Mouse (Mus musculus): ENCODE measurements around the gene Nr1h4.

The Nr1h4 gene

DNA sequence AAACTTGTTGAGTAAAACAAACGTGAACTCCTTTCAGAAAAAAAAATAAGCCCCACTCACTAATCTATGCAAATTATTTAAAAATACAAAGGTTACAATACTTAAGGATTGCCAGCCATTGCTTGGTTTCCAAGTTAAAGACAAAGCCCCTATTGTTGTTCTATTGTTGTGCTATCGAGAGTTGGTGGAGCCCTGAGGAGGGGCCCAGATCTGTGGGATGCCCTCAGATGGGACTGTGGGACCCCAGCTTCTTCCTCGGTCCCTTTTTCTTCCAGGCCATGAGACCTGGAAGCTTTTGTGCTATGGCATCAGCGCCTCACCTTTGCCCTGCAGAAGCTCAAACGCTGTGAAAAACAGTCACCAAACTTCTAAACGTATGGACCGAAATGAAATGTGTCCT lies 51.7 kb downstream of the Nr1h4 start:
- DNase-seq (ENCODE audit: low spot score), result no peak

DNA sequence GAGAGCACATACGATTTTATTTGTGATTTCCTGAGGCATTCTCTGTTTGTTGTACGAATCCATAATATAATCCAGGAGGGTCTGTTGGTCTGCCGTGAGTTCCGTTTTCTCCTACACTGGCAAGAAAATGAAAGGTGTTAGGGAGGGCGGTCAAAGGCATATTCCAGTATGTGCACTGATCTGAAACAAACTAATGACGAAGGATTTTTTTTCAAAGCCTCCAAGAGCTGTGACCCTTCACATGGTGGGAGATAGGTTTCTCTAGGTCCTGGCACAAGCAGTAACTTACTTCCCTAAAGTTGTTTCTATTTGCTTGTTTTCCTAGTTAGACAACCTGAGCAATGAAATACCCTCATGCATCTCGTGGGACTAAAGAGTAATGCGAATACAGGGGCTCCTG lies 54.6 kb downstream of the Nr1h4 start:
- DNase-seq (ENCODE audit: low spot score), result no peak

DNA sequence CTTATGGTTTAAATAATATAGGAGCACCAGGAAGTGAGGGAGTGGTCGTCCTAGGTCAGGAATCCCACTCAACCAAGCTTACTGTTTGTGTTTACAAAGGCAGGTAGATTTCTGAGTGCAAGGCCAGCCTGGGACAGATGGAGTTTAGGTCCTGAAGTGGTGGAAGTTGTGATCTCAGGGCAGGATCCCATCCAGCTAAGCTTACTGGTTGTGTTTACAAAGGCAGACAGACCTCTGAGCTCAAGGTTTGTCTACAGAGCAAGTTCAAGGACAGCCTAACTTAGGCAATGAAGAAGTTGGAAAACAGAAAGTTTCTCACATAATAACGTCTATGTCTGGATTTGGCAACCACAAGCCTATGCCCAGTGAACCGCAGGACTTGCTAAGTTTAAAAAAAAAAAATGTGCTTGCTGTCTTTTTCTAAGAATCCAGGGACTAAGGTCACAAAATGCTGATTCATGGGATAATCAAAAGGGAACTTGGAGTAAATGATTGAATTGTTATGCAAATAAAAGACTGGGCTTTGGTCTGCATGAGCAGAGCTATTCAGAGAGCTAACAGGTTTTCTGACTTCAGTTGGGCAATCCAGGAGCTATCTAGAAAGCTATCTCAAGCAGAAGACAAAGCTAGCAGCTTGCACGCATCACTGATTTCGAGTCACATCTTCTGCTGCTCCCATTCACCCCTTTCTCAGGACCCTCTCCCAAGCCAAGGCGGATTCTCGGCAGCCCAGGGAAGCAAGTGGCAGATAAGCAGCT lies 62.6 kb downstream of the Nr1h4 start:
- DNase-seq (ENCODE audit: low spot score), result no peak

DNA sequence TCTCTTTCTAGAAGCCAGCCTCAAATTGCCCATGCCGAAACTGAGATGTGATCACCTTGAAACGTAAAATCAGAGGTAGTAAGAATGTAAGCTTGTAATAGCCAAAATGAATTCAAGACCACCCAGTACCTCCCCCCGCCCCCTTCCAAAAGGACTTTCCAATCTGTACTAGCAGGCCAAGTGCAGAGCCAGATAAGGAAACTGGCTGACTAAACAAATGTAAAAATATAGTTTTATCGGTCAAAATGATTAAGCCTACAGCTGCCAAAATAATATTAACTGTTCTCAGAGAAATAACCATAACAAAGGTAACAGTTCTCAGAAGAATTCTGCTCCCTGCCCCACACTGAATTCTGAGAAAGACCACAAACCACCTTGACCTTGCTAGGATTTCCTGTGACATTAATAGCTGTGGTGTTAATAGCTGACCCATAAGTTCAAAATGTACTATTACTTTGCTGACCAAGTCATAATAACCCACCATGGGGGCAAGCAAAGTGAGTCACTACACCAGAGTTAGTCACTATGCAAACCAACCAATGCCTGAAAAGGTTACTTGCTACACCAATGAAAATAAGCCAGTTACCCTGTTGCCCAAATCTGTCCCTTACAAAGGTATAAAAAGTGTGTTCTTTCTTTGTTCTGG lies 68.5 kb downstream of the Nr1h4 start:
- DNase-seq (ENCODE audit: low spot score), result no peak

DNA sequence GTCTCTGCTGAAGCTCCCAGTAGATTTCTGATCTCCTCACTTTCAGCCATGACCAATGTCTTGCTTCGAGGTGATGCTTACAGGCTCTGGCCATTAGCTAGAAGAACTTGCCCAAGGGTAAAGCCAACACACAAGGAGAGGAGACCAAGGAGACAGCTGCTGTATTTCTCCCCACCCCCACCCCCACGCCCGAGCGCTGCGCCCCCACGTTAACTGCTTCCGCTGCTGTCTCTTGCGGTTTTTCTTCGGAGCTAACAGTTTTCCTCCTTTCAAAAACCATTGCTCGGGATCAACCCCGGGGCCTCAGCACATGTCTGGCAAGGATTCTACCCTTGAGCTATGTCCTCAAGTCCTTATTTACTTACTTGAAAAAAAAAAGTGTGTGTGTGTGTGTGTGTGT lies 70.5 kb downstream of the Nr1h4 start:
- DNase-seq (ENCODE audit: low spot score), result no peak

DNA sequence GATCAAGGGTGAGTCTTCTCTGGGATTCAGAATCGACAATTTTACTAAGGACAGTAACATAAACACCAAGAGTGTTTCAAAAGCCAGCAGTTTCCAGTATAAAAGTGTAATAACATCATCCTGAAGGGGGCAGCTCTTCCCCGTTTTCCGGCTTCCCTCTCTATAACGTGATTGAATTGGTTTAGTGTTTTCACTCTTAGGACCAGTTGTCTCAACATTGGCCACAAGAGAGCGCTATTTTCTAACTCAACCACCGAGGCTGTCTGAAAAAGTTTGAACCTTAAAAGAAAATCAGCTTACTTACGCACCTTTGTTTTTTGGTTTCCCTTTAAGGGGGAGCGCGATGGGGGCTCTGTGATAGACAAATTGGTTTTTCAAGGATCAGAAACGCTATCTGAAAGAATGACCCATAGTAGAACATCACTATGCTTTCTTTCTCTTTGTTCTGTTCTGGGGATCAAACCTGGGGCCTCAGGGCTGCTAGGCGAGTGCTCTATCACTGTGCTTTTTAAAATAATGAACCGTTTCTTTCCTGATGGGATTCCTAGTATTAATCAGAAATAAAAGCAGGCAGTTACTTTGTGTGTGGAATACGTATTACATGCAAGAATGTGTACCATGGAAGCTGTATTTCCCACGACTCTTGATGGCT lies 71.4 kb downstream of the Nr1h4 start:
- DNase-seq (ENCODE audit: low spot score), result peak; percentile 60

DNA sequence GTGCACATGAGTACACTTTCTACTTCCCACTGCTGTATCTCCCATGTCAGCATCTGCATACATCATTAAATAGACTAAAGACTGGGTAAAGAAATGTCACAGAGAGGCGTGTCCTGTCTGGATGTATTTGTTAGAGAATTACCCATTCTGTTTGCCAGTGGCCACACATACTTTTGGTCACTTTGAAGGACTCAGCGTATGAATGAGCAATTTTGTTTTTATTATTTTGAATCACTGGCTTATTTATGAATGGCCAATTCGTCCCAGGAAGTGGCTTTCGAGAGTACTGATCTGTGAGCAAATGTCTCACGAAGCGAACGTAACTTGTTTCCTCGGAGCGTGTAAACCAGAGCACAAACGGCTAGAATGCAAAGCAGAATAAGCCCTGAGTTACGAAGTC lies 72.4 kb downstream of the Nr1h4 start:
- DNase-seq (ENCODE audit: low spot score), result no peak

DNA sequence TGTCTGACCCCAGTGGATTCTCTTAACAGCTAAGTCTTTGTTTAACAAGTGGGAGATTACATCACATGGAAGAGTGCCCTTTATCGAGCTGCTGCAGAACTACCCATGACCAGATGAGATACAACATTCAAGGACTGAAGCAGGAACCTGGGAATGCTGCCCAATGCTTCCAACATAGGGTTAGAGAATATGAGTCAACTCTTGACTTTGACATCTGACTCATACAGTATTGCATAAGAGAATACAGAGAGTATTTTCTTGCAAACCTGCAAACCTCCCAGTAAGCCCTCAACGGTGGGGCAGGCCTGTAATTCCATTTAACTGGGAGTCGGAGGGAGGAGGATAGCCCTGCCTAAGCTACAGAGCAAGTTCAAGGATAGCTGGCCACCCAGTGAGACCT lies 74.6 kb downstream of the Nr1h4 start:
- DNase-seq (ENCODE audit: low spot score), result peak; percentile 62

DNA sequence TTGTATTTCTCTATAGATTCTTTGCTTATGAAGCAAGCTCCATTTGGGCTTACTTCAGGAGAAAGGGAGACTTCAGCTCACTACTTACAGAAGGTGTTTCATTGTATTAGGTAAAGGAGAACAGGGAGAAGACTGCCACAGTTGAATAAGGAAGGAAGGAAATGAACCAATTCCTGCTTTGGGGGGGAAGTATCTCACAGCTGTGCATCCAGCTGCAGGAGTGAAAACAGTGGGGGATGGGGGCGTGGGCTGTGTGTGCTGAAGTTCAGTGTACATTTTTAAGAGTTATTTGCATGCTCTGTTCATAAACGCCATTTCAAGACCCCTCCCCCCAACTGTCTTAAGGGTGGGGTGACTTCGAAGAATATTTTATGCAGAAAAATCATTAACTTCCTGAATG lies 79.6 kb downstream of the Nr1h4 start:
- DNase-seq (ENCODE audit: low spot score), result no peak

DNA sequence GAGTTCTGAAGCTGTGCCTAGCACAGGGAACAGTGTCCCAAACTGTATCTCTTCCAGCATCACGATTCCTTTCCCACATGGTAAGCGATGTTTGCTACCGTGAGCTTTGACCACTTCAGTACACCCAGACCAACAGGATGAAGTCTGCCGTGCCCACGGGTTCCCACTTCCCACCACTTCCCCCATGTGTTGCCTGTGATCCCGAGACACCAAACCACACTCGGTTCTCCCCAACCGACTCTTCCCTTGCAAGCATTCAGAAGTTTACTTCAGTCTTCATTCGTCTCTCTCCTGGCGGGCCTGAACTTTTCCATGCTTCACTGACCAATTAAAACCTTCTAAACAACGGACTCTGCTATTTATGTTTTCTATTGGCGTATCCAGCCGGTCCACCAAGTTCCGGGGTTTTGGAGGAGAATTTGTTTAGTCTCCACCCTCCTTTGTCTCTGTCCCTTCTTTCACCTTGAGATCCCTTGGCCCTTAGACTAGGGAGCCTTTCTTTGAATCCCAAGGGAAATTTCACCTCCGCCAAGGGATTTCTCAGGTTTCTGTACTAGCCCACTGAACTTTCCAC lies 80.2 kb downstream of the Nr1h4 start:
- DNase-seq (ENCODE audit: low spot score), result no peak

DNA sequence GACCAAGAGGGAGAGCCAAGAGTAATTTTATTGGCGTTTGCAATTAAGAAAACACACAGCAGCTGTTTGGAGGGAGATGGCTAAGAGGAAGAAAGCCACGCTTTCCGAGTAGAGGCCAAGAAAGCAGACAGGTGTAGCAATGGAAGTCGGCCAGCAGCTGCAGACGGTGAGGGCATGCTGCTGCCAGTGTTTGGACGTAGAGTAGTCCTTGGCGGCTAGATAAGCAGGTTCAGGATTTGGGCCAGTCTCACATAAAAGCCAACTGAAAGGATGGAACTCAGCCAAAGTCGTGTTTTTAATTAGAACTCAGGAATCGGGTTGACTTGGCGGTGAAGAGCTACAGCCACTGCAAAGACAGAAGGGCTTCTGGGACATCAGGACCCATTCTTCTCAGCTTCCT lies 83.0 kb downstream of the Nr1h4 start:
- DNase-seq (ENCODE audit: low spot score), result peak; percentile 50

DNA sequence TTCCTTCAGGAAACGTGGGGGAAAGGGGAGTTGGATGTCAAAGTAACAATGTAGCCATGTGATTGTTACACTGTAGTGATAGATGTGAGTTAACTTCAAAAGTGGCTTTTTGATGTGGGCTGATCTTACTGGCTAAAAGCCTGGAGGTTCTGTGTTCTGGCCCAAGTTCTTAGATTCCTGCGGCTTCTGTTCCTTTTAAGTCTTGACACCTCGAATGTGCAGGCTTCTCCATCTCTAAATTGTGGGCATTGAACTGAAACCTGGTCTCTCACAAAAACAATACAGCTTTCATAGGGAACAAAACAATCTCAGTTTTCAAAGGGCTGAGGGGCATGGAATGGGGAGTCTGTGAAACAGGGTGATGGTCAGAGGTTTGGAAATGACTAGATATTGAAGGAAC lies 89.0 kb downstream of the Nr1h4 start:
- no peak for DNase-seq (ENCODE audit: low spot score)

DNA sequence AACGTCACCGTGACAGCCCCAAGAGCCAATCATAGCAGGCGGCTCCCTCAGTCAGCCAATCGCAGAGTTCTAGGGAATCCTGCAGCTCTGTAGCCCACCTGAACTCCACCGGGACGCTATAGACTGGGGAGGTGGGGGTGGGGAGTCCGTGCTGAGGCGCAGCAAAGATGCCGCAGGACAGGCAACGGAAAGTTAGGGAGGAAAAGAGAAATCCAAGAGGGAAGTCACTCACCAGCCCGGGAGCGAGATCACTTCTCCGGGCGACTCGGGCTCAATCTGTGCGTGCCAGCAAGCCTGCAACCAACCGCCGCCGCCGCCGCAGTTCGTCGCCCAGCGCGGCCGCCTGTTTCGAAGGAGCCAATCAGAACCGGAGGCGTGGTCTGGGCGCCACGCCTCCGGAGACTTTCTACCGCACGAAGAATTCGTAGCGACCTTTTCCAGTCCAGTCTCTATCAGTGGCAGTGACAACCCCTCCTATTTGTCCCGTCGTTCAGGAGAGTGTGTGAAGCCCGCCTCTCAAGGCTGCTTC lies 89.7 kb downstream of the Nr1h4 start, which contains the start of gene Gas2l3:
Gene Gas2l3 (minus strand): TSS at position 345 of the 529 bp plus-strand sequence.
- peak; percentile 72 for DNase-seq (ENCODE audit: low spot score)

DNA sequence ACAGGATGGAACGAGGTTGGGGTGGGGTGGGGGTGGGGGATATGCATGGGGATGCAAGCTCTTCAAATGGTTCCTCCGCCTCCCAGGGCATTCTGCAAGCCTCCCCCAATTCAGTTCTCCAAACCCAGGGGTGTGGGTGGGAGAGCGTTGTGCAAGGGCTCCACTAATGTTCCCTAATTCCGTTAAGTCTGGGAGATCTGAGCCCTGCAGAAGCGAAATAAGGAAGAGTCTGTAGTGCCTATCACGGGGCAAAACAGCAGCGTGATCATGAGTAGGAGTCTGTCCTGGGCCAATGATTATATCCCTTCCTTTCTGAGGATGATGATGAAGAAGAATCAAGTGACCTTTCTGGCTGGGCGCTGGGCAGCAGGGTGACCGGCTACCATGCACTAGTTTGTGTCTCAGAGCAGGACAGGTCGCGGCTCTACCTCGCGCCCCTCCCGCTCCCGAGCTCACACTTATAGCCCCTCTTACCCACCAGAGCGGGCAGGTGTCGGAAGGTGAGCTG lies 90.2 kb downstream of the Nr1h4 start:
- no peak for DNase-seq (ENCODE audit: low spot score)

DNA sequence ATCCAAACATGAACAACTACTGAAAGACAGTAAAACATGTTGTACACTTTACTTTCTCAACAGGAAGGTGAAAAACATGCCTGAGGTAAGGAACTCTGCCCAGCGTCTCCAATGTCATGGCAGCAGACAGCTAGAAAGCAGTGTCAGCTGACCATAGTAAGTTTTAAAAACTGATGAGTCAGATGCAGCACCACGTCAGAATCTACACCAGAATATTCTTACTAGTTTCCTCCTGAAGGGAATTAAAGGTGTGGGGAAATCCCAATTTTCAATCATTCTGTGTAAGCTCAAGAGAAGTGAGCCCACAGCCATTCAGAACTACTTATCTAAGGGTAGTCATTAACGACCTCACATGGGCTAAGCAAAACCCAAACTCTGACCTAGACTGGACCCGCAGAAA lies 90.7 kb downstream of the Nr1h4 start:
- no peak for DNase-seq (ENCODE audit: low spot score)

DNA sequence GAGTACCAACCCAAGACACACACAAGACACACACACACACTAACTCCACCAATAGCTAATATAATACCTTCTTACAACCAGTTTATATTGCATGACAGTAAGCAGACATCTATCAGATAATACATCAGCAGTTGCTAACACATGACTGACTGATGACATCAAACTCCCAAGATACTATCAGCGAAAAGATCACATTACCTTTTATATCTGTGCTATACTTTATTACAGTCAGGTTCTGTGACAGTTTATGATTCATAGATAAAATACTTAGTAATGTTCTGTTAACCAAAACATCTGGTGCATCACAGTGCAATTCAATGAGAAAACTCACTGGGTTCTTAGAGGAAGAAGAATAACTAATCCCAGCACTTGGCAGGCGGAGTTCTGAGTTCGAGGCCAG lies 91.4 kb downstream of the Nr1h4 start:
- no peak for DNase-seq (ENCODE audit: low spot score)

DNA sequence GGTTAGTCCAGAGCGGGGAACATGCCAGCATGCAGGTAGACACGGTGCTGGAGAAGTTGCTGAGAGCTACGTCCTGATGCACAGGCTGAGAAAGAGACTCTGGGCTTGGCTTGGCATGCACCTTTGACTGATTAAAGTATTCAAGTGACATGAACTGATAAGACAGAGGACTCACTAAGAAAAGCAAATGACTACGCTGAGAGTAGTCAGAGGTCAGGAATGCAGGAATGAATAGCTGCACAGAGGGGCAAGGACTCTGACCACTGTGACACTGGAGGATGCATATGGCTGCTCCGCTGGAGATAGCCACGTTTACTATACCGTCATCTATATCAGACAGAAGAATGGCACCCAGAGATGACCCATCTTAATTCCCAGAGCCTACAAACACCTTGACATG lies 94.0 kb downstream of the Nr1h4 start:
- DNase-seq (ENCODE audit: low spot score), result no peak

DNA sequence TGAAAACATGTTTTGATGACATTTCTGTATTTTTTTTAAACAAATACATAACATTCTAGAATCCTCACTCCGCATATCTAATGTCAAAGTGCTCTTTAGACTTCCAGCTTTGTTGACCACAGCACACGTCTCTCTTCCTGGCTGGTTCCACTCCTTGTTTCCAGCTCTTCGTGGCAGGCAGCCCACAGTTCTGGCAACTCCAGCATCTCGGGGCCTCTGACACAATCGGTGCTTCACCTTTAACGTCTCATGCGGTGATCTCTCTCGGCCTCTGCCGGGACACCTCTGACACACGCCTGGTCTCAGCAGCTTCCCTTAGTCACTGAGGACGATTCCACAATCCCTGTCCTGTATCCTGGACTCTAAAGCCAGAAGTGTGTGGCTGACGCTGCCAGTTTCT lies 95.4 kb downstream of the Nr1h4 start:
- no peak for DNase-seq (ENCODE audit: low spot score)

DNA sequence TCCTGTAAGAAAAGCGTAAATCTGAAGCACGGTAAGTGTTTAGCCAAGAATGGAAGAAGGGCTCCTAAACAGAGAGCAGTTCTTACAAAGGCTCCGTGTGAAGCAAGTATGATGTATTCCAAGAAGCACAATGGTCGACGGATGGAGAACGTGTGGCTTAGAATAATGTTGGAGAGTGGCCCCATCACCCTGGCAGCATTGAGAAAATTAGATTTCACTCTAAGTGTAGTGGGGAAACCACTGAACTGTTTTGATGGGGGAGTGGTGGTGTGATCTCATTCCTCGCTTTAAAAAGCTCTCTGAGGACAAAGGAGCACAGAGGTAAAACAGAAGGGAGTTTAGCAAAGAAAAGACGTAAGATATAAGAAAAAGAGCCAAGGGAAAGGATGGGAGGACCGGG lies 95.9 kb downstream of the Nr1h4 start:
- no peak for DNase-seq (ENCODE audit: low spot score)

DNA sequence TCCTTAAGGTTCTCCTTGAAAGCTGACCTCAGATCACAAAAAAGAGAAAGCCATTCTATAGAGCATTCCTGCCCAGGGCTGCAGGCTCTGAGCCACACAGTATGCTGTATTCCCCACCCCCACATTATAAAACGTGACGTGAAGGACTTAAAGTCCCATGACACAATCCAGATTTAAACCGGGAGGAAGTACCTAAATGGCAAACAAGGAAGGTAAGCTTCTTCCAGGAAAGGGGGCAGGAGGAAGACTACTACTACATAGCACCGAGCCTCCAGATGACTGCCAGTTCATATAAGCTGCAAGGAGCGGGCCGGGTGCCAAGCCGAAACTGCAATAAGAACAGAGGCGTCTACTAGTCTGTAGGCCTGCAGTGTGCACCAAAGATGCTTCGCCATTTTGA lies 97.5 kb downstream of the Nr1h4 start:
- DNase-seq (ENCODE audit: low spot score), result no peak

DNA sequence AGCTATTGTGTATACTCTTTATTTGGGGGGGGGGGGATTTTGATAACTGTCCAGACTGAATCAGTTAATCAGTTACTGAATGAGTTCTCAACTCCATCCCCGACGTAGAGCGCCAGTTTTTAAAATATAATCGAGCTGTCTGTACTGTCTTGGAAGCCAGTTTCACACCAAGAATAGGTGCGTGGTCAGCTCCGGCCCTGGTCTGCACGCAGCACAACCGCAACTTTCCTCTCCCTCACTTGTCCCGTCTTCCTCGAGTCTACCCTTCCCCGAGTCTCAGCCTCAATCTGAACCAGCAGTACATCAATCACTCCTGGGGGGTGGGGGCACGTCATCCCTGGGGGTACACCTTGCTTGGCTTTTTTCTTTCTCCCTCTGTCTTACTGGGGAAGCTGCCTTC lies 98.0 kb downstream of the Nr1h4 start:
- DNase-seq (ENCODE audit: low spot score), result no peak

DNA sequence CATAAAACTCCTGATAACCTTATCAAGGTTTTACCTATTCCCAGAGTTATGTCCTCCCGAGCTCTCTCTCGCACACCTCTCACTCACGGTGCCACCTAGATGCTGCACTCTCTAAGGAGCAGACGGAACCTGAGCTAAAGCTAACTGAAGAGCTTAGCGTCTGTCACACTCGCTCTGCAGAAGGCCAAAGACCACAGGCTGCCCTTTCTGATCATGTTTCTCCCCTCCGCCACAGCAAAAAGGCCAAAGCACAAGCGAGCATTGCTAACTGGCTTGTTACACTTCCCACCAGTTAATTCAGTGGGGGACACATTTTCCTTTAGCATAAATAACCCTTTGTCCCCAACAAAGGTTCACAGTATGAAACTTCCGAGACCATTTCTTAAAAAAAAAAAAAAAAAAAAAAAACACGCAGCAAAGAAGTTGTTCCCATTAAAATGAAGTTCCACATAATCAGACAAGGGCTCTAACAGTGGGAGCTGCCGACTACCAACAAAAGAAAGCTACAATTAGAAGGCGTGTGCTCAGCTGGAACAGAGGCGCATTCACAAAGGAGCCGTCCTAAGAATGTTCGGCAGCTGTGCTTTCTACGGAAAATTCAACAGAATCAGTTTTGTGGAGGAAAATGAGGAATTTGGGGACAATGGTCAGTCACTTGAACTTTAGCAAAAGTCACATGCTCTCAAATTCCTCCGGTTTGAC lies 98.7 kb downstream of the Nr1h4 start:
- DNase-seq (ENCODE audit: low spot score), result no peak

Data from ovary, adult 18-20 months (tissue).